8 mouse cellular contexts compared by ENCODE assay signal in genomic region chr3:127836798-127837153, GRCm38 (mm10). TPM values are rescaled to one million over a fixed set of nuclear protein-coding genes. Genes with fewer than 3 reads are reported as not detected.
DNase-seq lines count a peak whose midpoint lies in the region; ATAC-seq and TF ChIP-seq lines count a peak whose summit lies in the region.

No protein-coding gene starts in this region.

- peak overlapping the region; percentile 74 for H3K27ac ChIP-seq in kidney, embryonic 14.5 days (ENCODE audit: low read depth, low read length)
- H3K27ac ChIP-seq in bone marrow, adult 2 months (ENCODE audit: control insufficient read depth, insufficient read depth, low read depth, low read length, poor library complexity) = peak overlapping the region; percentile 94
- H3K27ac ChIP-seq in heart, postnatal 0 days (ENCODE audit: low read depth) = peak overlapping the region; percentile 93
- H3K27ac ChIP-seq in macrophage = no peak overlapping the region

- H3K27me3 ChIP-seq in kidney, embryonic 14.5 days (ENCODE audit: control insufficient read depth, insufficient read depth, low read length) = no peaks in the 10 kb centered on the region
- H3K27me3 ChIP-seq in heart, postnatal 0 days (ENCODE audit: control insufficient read depth, insufficient read depth, low read length) = 0 out of 2 replicates have a peak, but pooled peaks cover 5% of the 10 kb centered on the region

- TF ChIP-seq CTCF in bone marrow, adult 2 months (IDR thresholded peaks at IDR 0.05; ENCODE audit: control insufficient read depth, insufficient read depth, low read length) = no peak
- TF ChIP-seq CTCF in heart, postnatal 0 days (IDR thresholded peaks at IDR 0.05; ENCODE audit: low read depth) = no peak

- no peaks in the 10 kb centered on the region for H3K36me3 ChIP-seq in kidney, embryonic 14.5 days (ENCODE audit: control insufficient read depth, insufficient read depth, low read length)
- no peaks in the 10 kb centered on the region for H3K36me3 ChIP-seq in heart, postnatal 0 days (replicated peaks; ENCODE audit: control insufficient read depth, insufficient read depth, low read length)
- H3K36me3 ChIP-seq in macrophage (ENCODE audit: inconsistent target) = no peaks in the 10 kb centered on the region

- H3K4me1 ChIP-seq in kidney, embryonic 14.5 days (ENCODE audit: control insufficient read depth, insufficient read depth, low read length) = peaks cover 6% of the 10 kb centered on the region; the same call in 1 of the 2 replicates
- H3K4me1 ChIP-seq in bone marrow, adult 2 months (ENCODE audit: control insufficient read depth, insufficient read depth, low read length) = no peaks in the 10 kb centered on the region; the same call in 1 of the 2 replicates
- 0 out of 2 replicates have a peak, but pooled peaks cover 9% of the 10 kb centered on the region for H3K4me1 ChIP-seq in heart, postnatal 0 days (ENCODE audit: control insufficient read depth, insufficient read depth)

- peak overlapping the region; percentile 83 for H3K4me3 ChIP-seq in kidney, embryonic 14.5 days (ENCODE audit: low read length)
- H3K4me3 ChIP-seq in bone marrow, adult 2 months (replicated peaks; ENCODE audit: control insufficient read depth, low read depth, low read length) = peak overlapping the region; percentile 64
- H3K4me3 ChIP-seq in heart, postnatal 0 days (ENCODE audit: low read depth, low read length) = peak overlapping the region; percentile 93
- peak overlapping the region; percentile 60 for H3K4me3 ChIP-seq in macrophage (ENCODE audit: inconsistent target)

- H3K4me2 ChIP-seq in kidney, embryonic 14.5 days (replicated peaks; ENCODE audit: low read depth, low read length) = peak overlapping the region; percentile 61
- peak overlapping the region; percentile 94 for H3K4me2 ChIP-seq in heart, postnatal 0 days (ENCODE audit: low read depth, low read length)

- H3K9ac ChIP-seq in kidney, embryonic 14.5 days (ENCODE audit: low read depth, low read length) = peak overlapping the region; percentile 94
- H3K9ac ChIP-seq in heart, postnatal 0 days (replicated peaks; ENCODE audit: low read depth, low read length) = peak overlapping the region; percentile 77

- no peak for TF ChIP-seq EP300 in heart, postnatal 0 days (IDR thresholded peaks at IDR 0.05; ENCODE audit: low read depth)

- DNase-seq in kidney, adult 18-20 months = no peak
- peak; percentile 6 for DNase-seq in heart, postnatal 0 days (ENCODE audit: low spot score)
- DNase-seq in natural killer cell, adult 2 months (ENCODE audit: low spot score in 2 of 2) = no peak
- DNase-seq in right cerebral cortex, adult 2 months (ENCODE audit: low spot score in 2 of 2) = no peak
- DNase-seq in cerebellum, postnatal 14 days = no peak

- H3K9me3 ChIP-seq in kidney, embryonic 14.5 days (ENCODE audit: control insufficient read depth, low read length) = no peaks in the 10 kb centered on the region
- no peaks in the 10 kb centered on the region for H3K9me3 ChIP-seq in heart, postnatal 0 days (replicated peaks; ENCODE audit: control insufficient read depth, low read length)

- no peak; the same call in 1 of the 2 replicates for ATAC-seq in kidney, embryonic 14.5 days (ENCODE audit: low FRiP score, low TSS enrichment)
- ATAC-seq in heart, postnatal 0 days (ENCODE audit: insufficient read depth, low read depth) = no peak

- H3K79me2 ChIP-seq in macrophage (ENCODE audit: inconsistent target) = peaks cover 51% of the 10 kb centered on the region

- WGBS in kidney, embryonic 14.5 days = 0% methylated on average over 11 of the region's 17 CpGs
- WGBS in bone marrow, adult 2 months = under 1% methylated on average over 17 of the region's 17 CpGs
- WGBS in heart, postnatal 0 days = 1% methylated on average over 17 of the region's 17 CpGs
- WGBS in macrophage (ENCODE audit: missing documents) = 0% methylated on average over 14 of the region's 17 CpGs

- TF ChIP-seq POLR2A in bone marrow, adult 2 months (IDR thresholded peaks at IDR 0.05; ENCODE audit: borderline replicate concordance, control insufficient read depth, low read depth, low read length) = no peak

RNA-seq across cellular contexts. Expression of gene Ap1ar, which starts 0.5 kb away (rescaled TPM):
- polyA plus RNA-seq in kidney, embryonic 14.5 days (2014; fragmentation: Nextera tagmentation; extraction: Ambion mirVana) = 54.9 and 60.9 TPM in 2 replicates
- 22.2 and 50.8 TPM in 2 replicates for polyA plus RNA-seq in bone marrow, adult 2 months (2011; ENCODE audit: insufficient read depth, insufficient read length, low replicate concordance, missing spikeins)
- total RNA-seq in heart, postnatal 0 days (2014; rRNA removed; ENCODE audit: low replicate concordance) = 18.2 and 94.3 TPM in 2 replicates
- polyA plus RNA-seq in heart, postnatal 0 days (2015; fragmentation: Nextera tagmentation; extraction: Ambion mirVana) = 16.4 and 18.0 TPM in 2 replicates
- 10 to 100 TPM; 16.8 to 93.6 (median 62.1) TPM for total RNA-seq in macrophage (2018; cell fraction: chromatin; rRNA removed)
- total RNA-seq in macrophage (2018; cell fraction: cytosol; rRNA removed) = 10 to 100 TPM; 11.8 to 25.0 (median 18.4) TPM
- total RNA-seq in macrophage (2018; cell fraction: nucleus; rRNA removed) = 10 to 100 TPM; 12.7 to 80.8 (median 36.4) TPM
- 19.1 to 28.7 TPM (median 24.0 TPM) in 3 replicates for polyA plus RNA-seq in macrophage (2018)

RNA-seq across cellular contexts. Expression of gene Tifa, which starts 47.2 kb away (rescaled TPM):
- polyA plus RNA-seq in kidney, embryonic 14.5 days (2014; fragmentation: Nextera tagmentation; extraction: Ambion mirVana) = 3.2 and 4.2 TPM in 2 replicates
- 32.1 and 38.2 TPM in 2 replicates for polyA plus RNA-seq in bone marrow, adult 2 months (2011; ENCODE audit: insufficient read depth, insufficient read length, low replicate concordance, missing spikeins)
- 1.4 and 2.4 TPM in 2 replicates for total RNA-seq in heart, postnatal 0 days (2014; rRNA removed; ENCODE audit: low replicate concordance)
- 2.6 and 2.9 TPM in 2 replicates for polyA plus RNA-seq in heart, postnatal 0 days (2015; fragmentation: Nextera tagmentation; extraction: Ambion mirVana)
- total RNA-seq in macrophage (2018; cell fraction: chromatin; rRNA removed) = 100 to 1,000 TPM in 5 of 26 experiments, 10 to 100 TPM in 21; 19.7 to 145 (median 77.4) TPM
- total RNA-seq in macrophage (2018; cell fraction: cytosol; rRNA removed) = 100 to 1,000 TPM in 23 of 26 experiments, 10 to 100 TPM in 3; 72.1 to 179 (median 127) TPM
- total RNA-seq in macrophage (2018; cell fraction: nucleus; rRNA removed) = 100 to 1,000 TPM in 22 of 26 experiments, 10 to 100 TPM in 4; 59.3 to 215 (median 137) TPM
- polyA plus RNA-seq in macrophage (2018) = 54.9 to 117 TPM (median 84.8 TPM) in 3 replicates

RNA-seq across cellular contexts. Expression of gene Alpk1, which starts 56.4 kb away (rescaled TPM):
- polyA plus RNA-seq in kidney, embryonic 14.5 days (2014; fragmentation: Nextera tagmentation; extraction: Ambion mirVana) = 0.49 and 1.2 TPM in 2 replicates
- 1.8 and 5.5 TPM in 2 replicates for polyA plus RNA-seq in bone marrow, adult 2 months (2011; ENCODE audit: insufficient read depth, insufficient read length, low replicate concordance, missing spikeins)
- 0.27 and 1.2 TPM in 2 replicates for total RNA-seq in heart, postnatal 0 days (2014; rRNA removed; ENCODE audit: low replicate concordance)
- 0.55 and 1.0 TPM in 2 replicates for polyA plus RNA-seq in heart, postnatal 0 days (2015; fragmentation: Nextera tagmentation; extraction: Ambion mirVana)
- 100 to 1,000 TPM in 25 of 26 experiments, 10 to 100 TPM in 1; 96.7 to 290 (median 134) TPM for total RNA-seq in macrophage (2018; cell fraction: chromatin; rRNA removed)
- total RNA-seq in macrophage (2018; cell fraction: cytosol; rRNA removed) = 10 to 100 TPM in 24 of 26 experiments, 1 to 10 TPM in 2; 9.5 to 19.4 (median 12.8) TPM
- total RNA-seq in macrophage (2018; cell fraction: nucleus; rRNA removed) = 100 to 1,000 TPM in 7 of 26 experiments, 10 to 100 TPM in 19; 54.1 to 169 (median 76.7) TPM
- polyA plus RNA-seq in macrophage (2018) = 7.5 to 13.0 TPM (median 12.4 TPM) in 3 replicates

RNA-seq across cellular contexts. Expression of gene Fam241a, which starts 59.3 kb away (rescaled TPM):
- polyA plus RNA-seq in kidney, embryonic 14.5 days (2014; fragmentation: Nextera tagmentation; extraction: Ambion mirVana) = 5.8 and 6.7 TPM in 2 replicates
- polyA plus RNA-seq in bone marrow, adult 2 months (2011; ENCODE audit: insufficient read depth, insufficient read length, low replicate concordance, missing spikeins) = 20.6 and 39.3 TPM in 2 replicates
- total RNA-seq in heart, postnatal 0 days (2014; rRNA removed; ENCODE audit: low replicate concordance) = 9.1 and 10.1 TPM in 2 replicates
- 7.8 and 8.3 TPM in 2 replicates for polyA plus RNA-seq in heart, postnatal 0 days (2015; fragmentation: Nextera tagmentation; extraction: Ambion mirVana)
- 100 to 1,000 TPM in 1 of 26 experiments, 10 to 100 TPM in 17, 1 to 10 TPM in 8; 3.0 to 116 (median 22.4) TPM for total RNA-seq in macrophage (2018; cell fraction: chromatin; rRNA removed)
- 10 to 100 TPM; 15.9 to 61.5 (median 29.4) TPM for total RNA-seq in macrophage (2018; cell fraction: cytosol; rRNA removed)
- total RNA-seq in macrophage (2018; cell fraction: nucleus; rRNA removed) = 100 to 1,000 TPM in 5 of 26 experiments, 10 to 100 TPM in 21; 10.3 to 162 (median 49.9) TPM
- 15.0 to 30.5 TPM (median 21.3 TPM) in 3 replicates for polyA plus RNA-seq in macrophage (2018)
